Mouse (Mus musculus): Measurements from ENCODE around the gene Cenpc1.

GRCm38 (mm10) chr5:86113037-86113436 lies 47.7 kb upstream of the Cenpc1 start:
- no peak for TF ChIP-seq ZNF384 (IDR thresholded peaks at IDR 0.05; ENCODE audit: low read depth, low read length)
- no peak for TF ChIP-seq CHD2 (IDR thresholded peaks at IDR 0.05; ENCODE audit: low read depth, low read length)
- no peak for TF ChIP-seq MAFK (IDR thresholded peaks at IDR 0.05; ENCODE audit: insufficient read depth, low read depth, low read length)
